Mouse (Mus musculus) heart, adult 2 months (tissue): ENCODE measurements around the gene Gm11027.
"Not testable (repeated sequence)": the region's sequence is repeated elsewhere in the genome, so short reads cannot be mapped to it uniquely, and the experiment has no call there.

ENCODE experiments used
- CTCF ChIP-seq: fragments of 200-600 bp; IDR thresholded peaks from 2 replicates; pipeline ENCODE4 v1.8.1; 2022; ENCODE audit warnings: antibody characterized with exemption, mild to moderate bottlenecking, moderate library complexity
- POLR2A ChIP-seq: fragments of 200-500 bp; IDR thresholded peaks from 2 replicates; pipeline ENCODE4 v1.6.1; 2011; ENCODE audit warnings: mild to moderate bottlenecking, low read depth, low read length, control low read depth; ENCODE audit not compliant: insufficient read depth

DNA sequence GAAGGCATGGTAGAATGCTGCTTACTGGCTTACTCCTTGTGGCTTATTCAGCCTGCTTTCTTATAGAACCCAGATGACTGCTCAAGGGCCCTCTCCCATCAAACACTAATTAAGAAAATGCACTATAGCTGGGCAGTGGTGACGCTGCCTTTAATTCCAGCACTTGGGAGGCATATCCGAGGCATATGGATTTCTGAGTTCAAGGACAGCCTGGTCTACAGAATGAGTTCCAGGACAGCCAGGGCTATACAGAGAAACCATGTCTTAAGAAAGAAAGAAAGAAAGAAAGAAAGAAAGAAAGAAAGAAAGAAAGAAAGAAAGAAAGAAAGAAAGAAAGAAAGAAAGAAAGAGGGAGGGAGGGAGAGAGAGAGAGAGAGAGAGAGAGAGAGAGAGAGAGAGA lies at the start of gene Gm11027:
- not testable (repeated sequence) for TF ChIP-seq POLR2A, CTCF
